Mouse (Mus musculus): ENCODE results near the gene Khdc4. TPM values are rescaled to one million over a fixed set of nuclear protein-coding genes. Genes with fewer than 3 reads are reported as not detected.
"Not testable (repeated sequence)": the region's sequence is repeated elsewhere in the genome, so short reads cannot be mapped to it uniquely, and the experiment has no call there.

Khdc4 gene
- polyA plus RNA-seq, 3 experiments from 2014 or later, result 36.1 to 57.0 (median 47.9) TPM

GRCm38 (mm10) chr3:88658441-88659127, 27.0 kb upstream of the Khdc4 start:
- no peak for ATAC-seq

- no peak for ATAC-seq
Observed at GRCm38 (mm10) chr3:88659798-88660197, 25.8 kb upstream of the Khdc4 start.

GRCm38 (mm10) chr3:88664095-88664494, 21.5 kb upstream of the Khdc4 start:
- peak; percentile 41 for ATAC-seq

GRCm38 (mm10) chr3:88677399-88677798, 8.2 kb upstream of the Khdc4 start:
- ATAC-seq, result peak; percentile 56

GRCm38 (mm10) chr3:88683814-88684213, 1.8 kb upstream of the Khdc4 start:
- ATAC-seq, result no peak

GRCm38 (mm10) chr3:88684236-88684979, 1.2 kb upstream of the Khdc4 start:
- ATAC-seq, result no peak

GRCm38 (mm10) chr3:88685958-88686451, 402 bp downstream of the Khdc4 start:
- peak; percentile 3 for ATAC-seq

GRCm38 (mm10) chr3:88686734-88687611, 1.4 kb downstream of the Khdc4 start:
- no peak for ATAC-seq

- no peak for ATAC-seq
Observed at GRCm38 (mm10) chr3:88689079-88689478, 3.5 kb downstream of the Khdc4 start.

- no peak for ATAC-seq
Observed at GRCm38 (mm10) chr3:88695545-88695944, 9.9 kb downstream of the Khdc4 start.

- no peak for ATAC-seq
Observed at GRCm38 (mm10) chr3:88698051-88698450, 12.4 kb downstream of the Khdc4 start.

GRCm38 (mm10) chr3:88698834-88699233, 13.2 kb downstream of the Khdc4 start:
- no peak for ATAC-seq

- no peak for ATAC-seq
Observed at GRCm38 (mm10) chr3:88700247-88700646, 14.6 kb downstream of the Khdc4 start.

- no peak for ATAC-seq
Observed at GRCm38 (mm10) chr3:88701222-88701621, 15.6 kb downstream of the Khdc4 start.

- no peak for ATAC-seq
Observed at GRCm38 (mm10) chr3:88713709-88714108, 28.1 kb downstream of the Khdc4 start.

- no peak for ATAC-seq
Observed at GRCm38 (mm10) chr3:88714725-88715124, 29.1 kb downstream of the Khdc4 start.

GRCm38 (mm10) chr3:88715716-88716115, 30.1 kb downstream of the Khdc4 start:
- not testable (repeated sequence) for ATAC-seq

GRCm38 (mm10) chr3:88716399-88717197, 31.0 kb downstream of the Khdc4 start, which contains the start of gene Rit1:
Gene Rit1, plus strand, starts transcription at chr3:88716838.
- peak; percentile 91 for ATAC-seq

- ATAC-seq, result peak; percentile 35
Observed at GRCm38 (mm10) chr3:88717198-88717798, 31.7 kb downstream of the Khdc4 start.

GRCm38 (mm10) chr3:88717831-88718230, 32.2 kb downstream of the Khdc4 start:
- ATAC-seq, result no peak

- ATAC-seq, result no peak
Observed at GRCm38 (mm10) chr3:88719098-88719497, 33.5 kb downstream of the Khdc4 start.

All from inflammation-experienced regulatory T-cells, adult 6 months (primary cell).